Mouse (Mus musculus) stomach, embryonic 14.5 days (tissue): ENCODE measurements around the gene Plac1. TPM values are rescaled to one million over a fixed set of nuclear protein-coding genes. Genes with fewer than 3 reads are reported as not detected.
"Not testable (repeated sequence)": the region's sequence is repeated elsewhere in the genome, so short reads cannot be mapped to it uniquely, and the experiment has no call there.

Experiments used
- ATAC-seq: fragments of 200-750 bp; cut with Nextera tagmentation; 2 replicates; pipeline ENCODE4 v1.8.0; 2017; ENCODE audit warnings: low read depth, moderate TSS enrichment; ENCODE audit not compliant: insufficient number of reproducible peaks, insufficient read depth, low FRiP score
- H3K27ac ChIP-seq: fragments of 300-500 bp; sonication (generic); 2 replicates; pipeline ENCODE4 v1.5.1; 2014; ENCODE audit warnings: mild to moderate bottlenecking, low read length, moderate library complexity, mixed read lengths
- H3K27me3 ChIP-seq: fragments of 300-500 bp; sonication (generic); 2 replicates; pipeline ENCODE4 v1.6.1; 2014; ENCODE audit warnings: low read length, control low read depth, mixed read lengths; ENCODE audit not compliant: control insufficient read depth, insufficient read depth
- H3K36me3 ChIP-seq: fragments of 300-500 bp; sonication (generic); 2 replicates; pipeline ENCODE4 v1.6.1; 2014; ENCODE audit warnings: mild to moderate bottlenecking, control low read depth, low read length, moderate library complexity, mixed read lengths; ENCODE audit not compliant: control insufficient read depth, insufficient read depth
- H3K4me1 ChIP-seq: fragments of 300-500 bp; sonication (generic); 2 replicates; pipeline ENCODE4 v1.6.1; 2014; ENCODE audit warnings: low read length, control low read depth, mixed read lengths; ENCODE audit not compliant: control insufficient read depth, insufficient read depth
- H3K4me2 ChIP-seq: fragments of 300-500 bp; sonication (generic); replicated peaks from 2 replicates; pipeline ENCODE4 v1.6.1; 2014; ENCODE audit warnings: low read depth, low read length, control low read depth
- H3K4me3 ChIP-seq: fragments of 300-500 bp; sonication (generic); 2 replicates; pipeline ENCODE4 v1.5.1; 2014; ENCODE audit warnings: low read depth, low read length, control low read depth
- H3K9ac ChIP-seq: fragments of 300-500 bp; sonication (generic); replicated peaks from 2 replicates; pipeline ENCODE4 v1.6.1; 2014; ENCODE audit warnings: low read depth, mild to moderate bottlenecking, control low read depth, low read length, moderate library complexity, mixed read lengths
- H3K9me3 ChIP-seq: fragments of 300-500 bp; sonication (generic); 2 replicates; pipeline ENCODE4 v1.6.1; 2016; ENCODE audit warnings: low read depth, low read length, control low read depth; ENCODE audit not compliant: control insufficient read depth
- WGBS: fragments of 180-500 bp; shearing (Covaris S2); extraction: QIAGEN DNeasy Blood & Tissue Kit; methylation state at CpG from one replicate; pipeline ENCODE4 v1.1.7; 2014; 5-methylcytosine and 5-hydroxymethylcytosine counted together
- polyA plus RNA-seq: library from polyadenylated mRNA; unstranded; fragments of >200 nt; fragmentation: Nextera tagmentation; extraction: Ambion mirVana; gene quantifications from 2 replicates; pipeline ENCODE4 v1.2.1, GENCODE M21; 2014

The Plac1 gene
- 13.7 and 15.3 TPM in 2 replicates for polyA plus RNA-seq

- Histone ChIP-seq H3K4me2 (no peak within 1 kb of the TSS), H3K9me3 (no peaks in the 10 kb centered on the region), H3K9ac (no peak within 1 kb of the TSS), H3K27ac (no peak within 1 kb of the TSS), H3K36me3 (no peaks in the 10 kb centered on the region), H3K27me3 (no peaks in the 10 kb centered on the region), H3K4me1 (no peaks in the 10 kb centered on the region), H3K4me3 (no peak within 1 kb of the TSS)
- no peak for ATAC-seq
- WGBS: 74% methylated on average over 4 of the region's 4 CpGs
These were observed at the start of gene Plac1 for GRCm38 (mm10) chrX:53240011-53240410. Plac1 (minus strand) TSS chrX:53240111.

GRCm38 (mm10) chrX:53287924-53288323, 48.0 kb upstream of the Plac1 start:
- Histone ChIP-seq H3K9me3 (no peaks in the 10 kb centered on the region), H3K4me1 (no peaks in the 10 kb centered on the region), H3K27ac (no peak overlapping the region), H3K4me2 (no peak overlapping the region), H3K9ac (no peak overlapping the region), H3K27me3 (no peaks in the 10 kb centered on the region), H3K4me3 (no peak overlapping the region), H3K36me3 (no peaks in the 10 kb centered on the region)
- WGBS: 60% methylated on average over 5 of the region's 5 CpGs
- no peak for ATAC-seq

- Histone ChIP-seq H3K4me1 (no peaks in the 10 kb centered on the region), H3K27me3 (no peaks in the 10 kb centered on the region), H3K27ac (no peak within 1 kb of the TSS), H3K4me3 (no peak within 1 kb of the TSS), H3K36me3 (no peaks in the 10 kb centered on the region), H3K4me2 (no peak within 1 kb of the TSS), H3K9me3 (no peaks in the 10 kb centered on the region), H3K9ac (no peak within 1 kb of the TSS)
- no peak for ATAC-seq
- whole genome bisulfite sequencing: 50% methylated on average over 1 of the region's 1 CpGs
These were observed 33.2 kb upstream of the Plac1 start, which contains the start of gene Fam122c for GRCm38 (mm10) chrX:53273124-53273523. Fam122c (plus strand) TSS chrX:53273424.

- H3K4me3 ChIP-seq, H3K9ac ChIP-seq, H3K4me2 ChIP-seq, ATAC-seq, H3K4me1 ChIP-seq, H3K36me3 ChIP-seq, H3K27ac ChIP-seq, H3K9me3 ChIP-seq, H3K27me3 ChIP-seq: not testable (repeated sequence)
- 82% methylated on average over 3 of the region's 3 CpGs for WGBS
These were observed 31.7 kb upstream of the Plac1 start for GRCm38 (mm10) chrX:53271628-53272027.

GRCm38 (mm10) chrX:53270063-53270432, 30.1 kb upstream of the Plac1 start:
- peak overlapping the region; percentile 33; the same call in 1 of the 2 replicates for H3K27ac ChIP-seq
- WGBS: 17% methylated on average over 10 of the region's 10 CpGs
- no peak for ATAC-seq

GRCm38 (mm10) chrX:53269289-53270062, 29.6 kb upstream of the Plac1 start, which contains the start of gene Fam122b:
Fam122b (minus strand) TSS chrX:53269805.
- H3K27me3 ChIP-seq: no peaks in the 10 kb centered on the region
- H3K27ac ChIP-seq: peak within 1 kb of the TSS; percentile 81
- H3K9me3 ChIP-seq: no peaks in the 10 kb centered on the region
- no peaks in the 10 kb centered on the region for H3K36me3 ChIP-seq
- WGBS: 16% methylated on average over 39 of the region's 40 CpGs
- H3K4me2 ChIP-seq: peak within 1 kb of the TSS; percentile 63
- H3K4me1 ChIP-seq: no peaks in the 10 kb centered on the region
- peak within 1 kb of the TSS; percentile 50 for H3K4me3 ChIP-seq
- peak within 1 kb of the TSS; percentile 42; the same call in 1 of the 2 replicates for H3K9ac ChIP-seq
- ATAC-seq: peak; percentile 86

More at GRCm38 (mm10) chrX:53270063-53270432, 30.1 kb upstream of the Plac1 start:
- no peaks in the 10 kb centered on the region for H3K36me3 ChIP-seq
- no peaks in the 10 kb centered on the region for H3K4me1 ChIP-seq
- H3K27me3 ChIP-seq: no peaks in the 10 kb centered on the region
- H3K4me2 ChIP-seq: peak overlapping the region; percentile 30
- no peaks in the 10 kb centered on the region for H3K9me3 ChIP-seq
- H3K4me3 ChIP-seq: peak overlapping the region; percentile 50
- no peak overlapping the region for H3K9ac ChIP-seq

GRCm38 (mm10) chrX:53268856-53269255, 28.9 kb upstream of the Plac1 start:
- Histone ChIP-seq H3K36me3 (no peaks in the 10 kb centered on the region), H3K9me3 (no peaks in the 10 kb centered on the region), H3K4me1 (no peaks in the 10 kb centered on the region), H3K27ac (peak overlapping the region; percentile 81; the same call in 1 of the 2 replicates), H3K27me3 (no peaks in the 10 kb centered on the region), H3K4me3 (peak overlapping the region; percentile 50), H3K9ac (no peak overlapping the region; the same call in 1 of the 2 replicates), H3K4me2 (peak overlapping the region; percentile 63)
- 29% methylated on average over 10 of the region's 10 CpGs for whole genome bisulfite sequencing
- peak; percentile 90 for ATAC-seq

- Histone ChIP-seq H3K36me3 (no peaks in the 10 kb centered on the region), H3K4me1 (no peaks in the 10 kb centered on the region), H3K27ac (no peak overlapping the region), H3K9me3 (no peaks in the 10 kb centered on the region), H3K27me3 (no peaks in the 10 kb centered on the region), H3K9ac (no peak overlapping the region), H3K4me2 (no peak overlapping the region), H3K4me3 (no peak overlapping the region)
- WGBS: 58% methylated on average over 9 of the region's 9 CpGs
- ATAC-seq: no peak
These were observed 26.3 kb upstream of the Plac1 start for GRCm38 (mm10) chrX:53266186-53266585.
